Mouse (Mus musculus) liver, embryonic 14.5 days (tissue): ENCODE data around the gene Timm8b.

ENCODE experiments used
- CTCF ChIP-seq: IDR thresholded peaks from 2 replicates; pipeline ENCODE4 v1.5.1; 2016; ENCODE audit warnings: antibody characterized with exemption, low read depth, control low read depth
- EP300 ChIP-seq: IDR thresholded peaks from 2 replicates; pipeline ENCODE4 v1.6.1; 2016; ENCODE audit warnings: antibody characterized with exemption, low read depth

- TF ChIP-seq CTCF (no peak), EP300 (no peak)
Observed at GRCm38 (mm10) chr9:50650503-50650902, 46.8 kb downstream of the Timm8b start.
